Mouse (Mus musculus) heart, adult 2 months (tissue): ENCODE results near the gene Tbx1. TPM values are rescaled to one million over a fixed set of nuclear protein-coding genes. Genes with fewer than 3 reads are reported as not detected.

Experiments
- DNase-seq, 2 experiments: peaks; one replicate each; pipeline ENCODE4 v3.0.0; 2021
- H3K27ac ChIP-seq: fragments of 200-600 bp; 2 replicates; pipeline ENCODE4 v1.8.1; 2022
- H3K27me3 ChIP-seq: fragments of 200-500 bp; 2 replicates; pipeline ENCODE4 v1.6.1; 2012; ENCODE audit warnings: mild to moderate bottlenecking, low read length, inconsistent platforms, mixed read lengths; ENCODE audit not compliant: control insufficient read depth, insufficient read depth
- H3K36me3 ChIP-seq: fragments of 200-500 bp; 2 replicates; pipeline ENCODE4 v1.6.1; 2012; ENCODE audit warnings: low read length, inconsistent platforms; ENCODE audit not compliant: control insufficient read depth, insufficient read depth
- H3K4me1 ChIP-seq: fragments of 200-500 bp; 2 replicates; pipeline ENCODE4 v1.6.1; 2011; ENCODE audit warnings: low read length; ENCODE audit not compliant: control insufficient read depth, insufficient read depth
- H3K4me3 ChIP-seq: fragments of 200-600 bp; 2 replicates; pipeline ENCODE4 v1.8.1; 2022
- H3K79me2 ChIP-seq: fragments of 200-500 bp; replicated peaks from 2 replicates; pipeline ENCODE4 v1.6.1; 2012; ENCODE audit warnings: mild to moderate bottlenecking, inconsistent platforms, low read length, moderate library complexity, mixed read lengths; ENCODE audit not compliant: control insufficient read depth, insufficient read depth
- H3K9ac ChIP-seq: fragments of 200-500 bp; 2 replicates; pipeline ENCODE4 v1.6.1; 2012; ENCODE audit warnings: low read depth, mild to moderate bottlenecking, control low read depth, inconsistent platforms, low read length, mixed read lengths
- CTCF ChIP-seq: fragments of 200-600 bp; IDR thresholded peaks from 2 replicates; pipeline ENCODE4 v1.8.1; 2022; ENCODE audit warnings: antibody characterized with exemption, mild to moderate bottlenecking, moderate library complexity
- EP300 ChIP-seq: fragments of 200-500 bp; IDR thresholded peaks from 2 replicates; pipeline ENCODE4 v1.6.1; 2011; ENCODE audit warnings: low read depth, low read length, control low read depth; ENCODE audit not compliant: insufficient read depth
- POLR2A ChIP-seq: fragments of 200-500 bp; IDR thresholded peaks from 2 replicates; pipeline ENCODE4 v1.6.1; 2011; ENCODE audit warnings: mild to moderate bottlenecking, low read depth, low read length, control low read depth; ENCODE audit not compliant: insufficient read depth
- WGBS: fragments of 180-500 bp; shearing (Covaris S2); methylation state at CpG from one replicate; pipeline ENCODE4 v1.1.7; 2018; 5-methylcytosine and 5-hydroxymethylcytosine counted together
- intact Hi-C: fragments of 180-260 bp; cut with DNase I; formaldehyde crosslinking; loops from one replicate; pipeline ENCODE4 v1.15.1; 2025
- polyA plus RNA-seq: library from polyadenylated mRNA; depleted of rRNA; stranded (reverse); fragments of >200 nt; gene quantifications from 2 replicates; pipeline ENCODE4 v1.2.3, GENCODE M21; 2012
- total RNA-seq, 2 experiments: library from RNA; stranded (reverse); gene quantifications; 2 replicates each; pipeline ENCODE4 v1.2.3; 2021

Gene Tbx1
- total and polyA plus RNA-seq, 3 experiments: 0.68 to 1.3 (median 1.1) TPM

GRCm38 (mm10) chr16:18613301-18613700 is 22.8 kb upstream of the Tbx1 start:
- Histone ChIP-seq H3K27me3 (no peaks in the 10 kb centered on the region; the same call in 1 of the 2 replicates), H3K36me3 (no peaks in the 10 kb centered on the region), H3K4me1 (no peaks in the 10 kb centered on the region), H3K9ac (no peak overlapping the region), H3K27ac (no peak overlapping the region), H3K4me3 (no peak overlapping the region), H3K79me2 (no peaks in the 10 kb centered on the region)
- WGBS: 85% methylated on average over 3 of the region's 3 CpGs
- intact Hi-C loops: no loop called here
- no peak for TF ChIP-seq CTCF
- DNase-seq: no peak

- 73% methylated on average over 13 of the region's 13 CpGs for WGBS
- Histone ChIP-seq H3K4me1 (no peaks in the 10 kb centered on the region), H3K27ac (no peak overlapping the region), H3K4me3 (no peak overlapping the region), H3K79me2 (no peaks in the 10 kb centered on the region), H3K9ac (no peak overlapping the region), H3K36me3 (no peaks in the 10 kb centered on the region), H3K27me3 (no peaks in the 10 kb centered on the region; the same call in 1 of the 2 replicates)
- DNase-seq: no peak
- no peak for TF ChIP-seq EP300
- TF ChIP-seq CTCF: no peak
- no peak for TF ChIP-seq POLR2A
- intact Hi-C loops: no loop called here
Observed at GRCm38 (mm10) chr16:18611752-18612151, 21.3 kb upstream of the Tbx1 start.

GRCm38 (mm10) chr16:18609099-18609498 is 18.6 kb upstream of the Tbx1 start:
- intact Hi-C loops: no loop called here
- no peak for DNase-seq
- WGBS: 63% methylated on average over 2 of the region's 2 CpGs
- no peak overlapping the region for H3K27ac ChIP-seq
- no peaks in the 10 kb centered on the region for H3K36me3 ChIP-seq
- no peaks in the 10 kb centered on the region for H3K79me2 ChIP-seq
- no peak overlapping the region for H3K4me3 ChIP-seq
- no peak overlapping the region for H3K9ac ChIP-seq
- no peaks in the 10 kb centered on the region; the same call in 1 of the 2 replicates for H3K27me3 ChIP-seq
- TF ChIP-seq POLR2A (no peak), CTCF (no peak)
- peaks cover 2% of the 10 kb centered on the region; the same call in 1 of the 2 replicates for H3K4me1 ChIP-seq

GRCm38 (mm10) chr16:18608226-18608625 is 17.8 kb upstream of the Tbx1 start:
- Histone ChIP-seq H3K36me3 (no peaks in the 10 kb centered on the region), H3K4me1 (peaks cover 2% of the 10 kb centered on the region; the same call in 1 of the 2 replicates), H3K27me3 (no peaks in the 10 kb centered on the region; the same call in 1 of the 2 replicates), H3K27ac (no peak overlapping the region), H3K4me3 (no peak overlapping the region), H3K9ac (no peak overlapping the region), H3K79me2 (no peaks in the 10 kb centered on the region)
- TF ChIP-seq CTCF (no peak), POLR2A (no peak), EP300 (no peak)
- DNase-seq: no peak
- intact Hi-C loops: no loop called here
- 29% methylated on average over 11 of the region's 11 CpGs for WGBS

GRCm38 (mm10) chr16:18605705-18606104 is 15.2 kb upstream of the Tbx1 start:
- DNase-seq: no peak
- intact Hi-C loops: no loop called here
- peaks cover 2% of the 10 kb centered on the region; the same call in 1 of the 2 replicates for H3K4me1 ChIP-seq
- no peak overlapping the region for H3K27ac ChIP-seq
- TF ChIP-seq POLR2A: no peak
- TF ChIP-seq EP300: no peak
- TF ChIP-seq CTCF: no peak
- no peak overlapping the region for H3K4me3 ChIP-seq
- WGBS: 93% methylated on average over 5 of the region's 5 CpGs
- H3K9ac ChIP-seq: no peak overlapping the region
- no peaks in the 10 kb centered on the region for H3K36me3 ChIP-seq
- no peaks in the 10 kb centered on the region for H3K79me2 ChIP-seq
- H3K27me3 ChIP-seq: no peaks in the 10 kb centered on the region

GRCm38 (mm10) chr16:18604267-18604701 is 13.8 kb upstream of the Tbx1 start:
- WGBS: 37% methylated on average over 8 of the region's 8 CpGs
- H3K27me3 ChIP-seq: no peaks in the 10 kb centered on the region
- peak; percentile 70 to 75 for DNase-seq
- no peaks in the 10 kb centered on the region for H3K79me2 ChIP-seq
- H3K9ac ChIP-seq: no peak overlapping the region
- H3K4me3 ChIP-seq: no peak overlapping the region
- H3K4me1 ChIP-seq: peaks cover 2% of the 10 kb centered on the region; the same call in 1 of the 2 replicates
- H3K27ac ChIP-seq: peak overlapping the region; percentile 73
- no peaks in the 10 kb centered on the region for H3K36me3 ChIP-seq
- TF ChIP-seq CTCF: no peak
- no peak for TF ChIP-seq EP300
- no peak for TF ChIP-seq POLR2A
- intact Hi-C loops: no loop called here
